Mouse (Mus musculus): Measurements from ENCODE around the gene Crcp. TPM values are rescaled to one million over a fixed set of nuclear protein-coding genes. Genes with fewer than 3 reads are reported as not detected.

The Crcp gene
- total and polyA plus RNA-seq, 2 experiments: 11.8 to 33.6 TPM

DNA sequence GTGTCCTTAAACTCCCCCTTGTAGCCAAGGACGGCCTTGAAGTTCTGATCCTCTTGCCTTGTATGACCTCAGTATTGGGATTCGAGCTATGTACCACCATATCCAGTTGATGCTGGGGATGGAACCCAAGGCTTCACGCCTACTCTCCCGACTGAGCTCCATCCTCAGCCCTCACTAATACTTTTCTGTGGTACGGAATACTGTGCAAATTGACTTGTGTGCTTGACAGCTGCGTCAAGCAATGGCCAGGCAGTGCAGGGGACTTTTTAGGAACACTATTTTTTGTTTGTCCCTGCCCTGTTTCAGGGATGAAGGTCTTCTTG is 49.7 kb downstream of the Crcp start:
- peak overlapping the region; percentile 92; the same call in 1 of the 2 replicates for H3K4me3 ChIP-seq (ENCODE audit: insufficient read depth, low read depth, low read length)
- no peak for DNase-seq (ENCODE audit: extremely low read depth, low read depth, low spot score)
- peak overlapping the region; percentile 67 for H3K9ac ChIP-seq (ENCODE audit: low read depth, low read length)
- peaks cover 6% of the 10 kb centered on the region; the same call in 1 of the 2 replicates for H3K79me2 ChIP-seq (ENCODE audit: control insufficient read depth, insufficient read depth, low read length)
- TF ChIP-seq CTCF (IDR thresholded peaks at IDR 0.05; ENCODE audit: low read depth, low read length): no peak
- no peak for TF ChIP-seq POLR2A (IDR thresholded peaks at IDR 0.05; ENCODE audit: extremely low read depth, insufficient read depth, low read length)
- H3K27ac ChIP-seq (replicated peaks; ENCODE audit: insufficient read depth, low read depth, low read length): no peak overlapping the region; the same call in 1 of the 2 replicates
- H3K36me3 ChIP-seq (ENCODE audit: control insufficient read depth, insufficient read depth, low read length): no peaks in the 10 kb centered on the region
- H3K4me1 ChIP-seq (ENCODE audit: control insufficient read depth, insufficient read depth, low read length): peaks cover 19% of the 10 kb centered on the region
- no peaks in the 10 kb centered on the region for H3K27me3 ChIP-seq (ENCODE audit: control insufficient read depth, insufficient read depth, low read length)
- WGBS: 49% methylated on average over 6 of the region's 6 CpGs

DNA sequence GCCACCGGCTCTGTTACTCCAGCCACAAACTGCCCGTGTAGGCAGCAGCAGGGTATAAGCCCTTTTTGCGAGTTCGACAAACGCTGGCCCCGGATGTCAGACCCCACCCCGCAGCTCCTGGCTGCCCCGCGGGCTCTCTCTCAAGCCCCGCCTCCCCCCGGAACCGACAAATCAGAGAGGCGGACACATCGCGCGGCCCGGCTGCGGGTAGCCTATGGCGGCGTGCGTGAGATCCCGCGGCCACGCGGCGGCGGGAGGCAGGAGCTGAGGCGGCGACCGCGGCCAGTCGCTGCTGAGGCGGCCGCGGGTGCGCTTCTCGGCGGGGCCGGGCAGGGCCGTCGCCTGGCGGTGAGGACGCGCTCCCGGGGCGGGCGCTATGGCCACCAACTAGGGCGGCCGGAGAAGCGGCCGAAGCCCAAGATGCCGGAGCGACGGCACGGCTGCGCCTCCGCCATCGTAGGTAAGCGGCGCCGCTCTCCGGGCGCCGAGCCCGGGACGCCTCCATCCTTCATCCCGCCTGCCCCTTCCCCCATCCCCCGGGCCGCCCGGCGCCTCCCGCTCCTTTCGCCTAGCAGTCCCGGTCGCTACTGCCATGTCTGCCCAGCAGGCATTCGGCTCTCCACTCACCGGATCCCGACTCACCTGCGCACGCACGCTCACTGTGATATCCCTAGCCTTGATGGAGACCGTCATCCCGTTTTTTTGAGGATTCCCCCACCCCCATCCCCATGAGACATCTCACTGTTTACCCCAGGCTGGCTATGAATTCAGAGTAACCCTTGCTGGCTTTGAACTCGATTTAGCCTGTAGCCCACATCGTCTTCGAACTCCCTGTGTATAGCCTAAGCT is 50.3 kb downstream of the Crcp start:
- H3K27ac ChIP-seq (replicated peaks; ENCODE audit: insufficient read depth, low read depth, low read length): peak overlapping the region; percentile 35; the same call in 1 of the 2 replicates
- WGBS: 1% methylated on average over 86 of the region's 86 CpGs

DNA sequence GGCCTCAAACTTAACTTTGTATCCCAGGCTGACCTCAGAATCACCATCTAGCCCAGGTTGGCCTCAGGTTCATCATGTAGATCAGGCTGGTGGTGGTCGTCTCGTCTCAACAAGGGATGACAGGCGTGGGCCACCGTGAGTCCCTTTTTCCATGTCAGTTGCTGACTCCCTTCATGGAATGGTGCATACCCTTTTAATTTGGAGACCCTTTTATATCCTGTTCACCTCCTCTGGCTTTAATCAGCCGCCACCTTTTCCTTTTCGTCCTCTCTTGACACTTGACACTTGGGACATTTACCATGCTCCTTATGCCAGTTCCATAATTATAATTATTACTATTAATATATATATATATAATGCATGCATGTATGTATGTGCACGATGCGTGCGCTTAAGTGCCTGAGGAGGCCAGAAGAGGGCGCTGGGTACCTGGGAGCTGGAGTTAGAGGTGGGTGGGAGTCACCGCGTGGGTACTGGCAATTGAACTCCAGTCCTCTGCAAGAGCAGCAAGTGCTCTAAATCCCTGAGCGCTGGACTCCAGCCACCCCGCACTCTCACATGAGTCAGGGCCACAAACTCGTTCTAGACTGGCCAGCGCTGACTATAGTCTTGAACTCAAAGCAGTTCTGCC is 51.1 kb downstream of the Crcp start:
- no peak for DNase-seq (ENCODE audit: extremely low read depth, low read depth, low spot score)
- Histone ChIP-seq H3K27ac (replicated peaks; ENCODE audit: insufficient read depth, low read depth, low read length) (no peak overlapping the region), H3K79me2 (ENCODE audit: control insufficient read depth, insufficient read depth, low read length) (peaks cover 6% of the 10 kb centered on the region; the same call in 1 of the 2 replicates), H3K4me1 (ENCODE audit: control insufficient read depth, insufficient read depth, low read length) (peaks cover 17% of the 10 kb centered on the region), H3K9ac (ENCODE audit: low read depth, low read length) (peak overlapping the region; percentile 85), H3K4me3 (ENCODE audit: insufficient read depth, low read depth, low read length) (peak overlapping the region; percentile 92), H3K36me3 (ENCODE audit: control insufficient read depth, insufficient read depth, low read length) (no peaks in the 10 kb centered on the region), H3K27me3 (ENCODE audit: control insufficient read depth, insufficient read depth, low read length) (no peaks in the 10 kb centered on the region)
- TF ChIP-seq POLR2A (IDR thresholded peaks at IDR 0.05; ENCODE audit: extremely low read depth, insufficient read depth, low read length) (no peak), CTCF (IDR thresholded peaks at IDR 0.05; ENCODE audit: low read depth, low read length) (peak; percentile 52)
- 72% methylated on average over 16 of the region's 16 CpGs for WGBS

More for the DNA sequence above, 50.3 kb downstream of the Crcp start:
- Histone ChIP-seq H3K9ac (ENCODE audit: low read depth, low read length) (peak overlapping the region; percentile 85), H3K36me3 (ENCODE audit: control insufficient read depth, insufficient read depth, low read length) (no peaks in the 10 kb centered on the region), H3K4me1 (ENCODE audit: control insufficient read depth, insufficient read depth, low read length) (peaks cover 17% of the 10 kb centered on the region), H3K4me3 (ENCODE audit: insufficient read depth, low read depth, low read length) (peak overlapping the region; percentile 92), H3K27me3 (ENCODE audit: control insufficient read depth, insufficient read depth, low read length) (no peaks in the 10 kb centered on the region), H3K79me2 (ENCODE audit: control insufficient read depth, insufficient read depth, low read length) (peaks cover 6% of the 10 kb centered on the region; the same call in 1 of the 2 replicates)
- DNase-seq (ENCODE audit: extremely low read depth, low read depth, low spot score): peak; percentile 50
- peak; percentile 89 for TF ChIP-seq POLR2A (IDR thresholded peaks at IDR 0.05; ENCODE audit: extremely low read depth, insufficient read depth, low read length)
- no peak for TF ChIP-seq CTCF (IDR thresholded peaks at IDR 0.05; ENCODE audit: low read depth, low read length)

DNA sequence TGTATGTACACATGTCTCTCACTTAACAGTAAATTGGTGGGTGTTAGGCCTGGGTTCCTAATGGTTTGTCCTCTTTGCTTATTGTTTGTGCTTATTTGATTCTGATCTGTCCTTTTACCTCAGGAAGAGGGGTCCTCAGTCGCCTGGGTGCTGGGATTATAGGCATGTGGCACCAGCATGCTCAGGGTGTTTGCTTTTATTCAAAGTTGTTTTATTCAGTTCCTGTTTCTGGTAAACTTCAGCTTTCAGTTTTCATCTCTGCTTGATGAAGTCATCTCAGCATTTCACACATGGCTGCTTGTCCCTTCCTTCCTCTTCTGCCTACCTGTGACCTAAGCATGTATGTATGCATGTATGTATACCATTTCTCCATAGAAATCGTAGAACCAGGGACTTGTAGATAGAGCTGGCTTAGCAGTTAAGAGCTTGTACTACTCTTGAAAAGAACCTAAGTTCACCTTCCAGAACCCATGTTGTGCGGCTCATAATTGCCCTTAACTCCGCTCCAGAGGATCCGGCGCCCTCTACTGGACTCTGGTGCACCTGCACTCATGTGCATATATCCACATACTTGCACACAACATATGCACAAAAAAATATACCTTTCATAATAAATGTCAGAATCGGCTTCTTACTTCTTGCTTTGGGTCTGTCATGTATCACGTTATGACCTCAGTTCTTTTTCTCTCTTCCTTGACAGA is 52.2 kb downstream of the Crcp start:
- Histone ChIP-seq H3K4me1 (ENCODE audit: control insufficient read depth, insufficient read depth, low read length) (peaks cover 17% of the 10 kb centered on the region), H3K79me2 (ENCODE audit: control insufficient read depth, insufficient read depth, low read length) (peaks cover 12% of the 10 kb centered on the region; the same call in 1 of the 2 replicates), H3K27ac (replicated peaks; ENCODE audit: insufficient read depth, low read depth, low read length) (no peak overlapping the region), H3K9ac (ENCODE audit: low read depth, low read length) (no peak overlapping the region), H3K36me3 (ENCODE audit: control insufficient read depth, insufficient read depth, low read length) (no peaks in the 10 kb centered on the region), H3K4me3 (ENCODE audit: insufficient read depth, low read depth, low read length) (no peak overlapping the region), H3K27me3 (ENCODE audit: control insufficient read depth, insufficient read depth, low read length) (no peaks in the 10 kb centered on the region)
- peak; percentile 46 for TF ChIP-seq CTCF (IDR thresholded peaks at IDR 0.05; ENCODE audit: low read depth, low read length)
- TF ChIP-seq POLR2A (IDR thresholded peaks at IDR 0.05; ENCODE audit: extremely low read depth, insufficient read depth, low read length): no peak
- 97% methylated on average over 8 of the region's 8 CpGs for WGBS
- no peak for DNase-seq (ENCODE audit: extremely low read depth, low read depth, low spot score)

DNA sequence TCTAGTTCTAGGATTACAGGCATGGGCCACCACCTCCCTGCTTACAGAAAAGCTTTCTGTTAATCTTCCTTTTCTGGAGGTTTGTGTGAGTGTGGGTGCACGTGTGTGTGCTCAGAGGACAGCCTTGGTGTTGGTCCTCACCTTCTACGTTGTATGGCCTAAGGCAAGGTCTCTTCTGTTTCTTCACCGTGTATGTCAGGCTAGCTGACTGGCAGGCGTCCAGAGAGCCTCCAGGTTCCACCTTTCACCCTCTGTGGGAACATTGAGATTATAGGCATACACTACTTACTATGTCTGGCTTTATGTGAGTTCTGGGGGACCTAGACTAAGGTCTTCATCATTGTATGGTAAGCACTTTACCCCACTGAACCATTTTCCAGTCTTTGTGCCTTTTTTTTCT is 53.3 kb downstream of the Crcp start:
- Histone ChIP-seq H3K27ac (replicated peaks; ENCODE audit: insufficient read depth, low read depth, low read length) (no peak overlapping the region), H3K79me2 (ENCODE audit: control insufficient read depth, insufficient read depth, low read length) (peaks cover 12% of the 10 kb centered on the region; the same call in 1 of the 2 replicates)

More for the DNA sequence above, 53.3 kb downstream of the Crcp start:
- peaks cover 17% of the 10 kb centered on the region for H3K4me1 ChIP-seq (ENCODE audit: control insufficient read depth, insufficient read depth, low read length)
- TF ChIP-seq POLR2A (IDR thresholded peaks at IDR 0.05; ENCODE audit: extremely low read depth, insufficient read depth, low read length) (no peak), CTCF (IDR thresholded peaks at IDR 0.05; ENCODE audit: low read depth, low read length) (no peak)
- no peaks in the 10 kb centered on the region for H3K36me3 ChIP-seq (ENCODE audit: control insufficient read depth, insufficient read depth, low read length)
- H3K27me3 ChIP-seq (ENCODE audit: control insufficient read depth, insufficient read depth, low read length): no peaks in the 10 kb centered on the region
- 37% methylated on average over 4 of the region's 4 CpGs for WGBS
- no peak for DNase-seq (ENCODE audit: extremely low read depth, low read depth, low spot score)
- H3K4me3 ChIP-seq (ENCODE audit: insufficient read depth, low read depth, low read length): no peak overlapping the region
- H3K9ac ChIP-seq (ENCODE audit: low read depth, low read length): no peak overlapping the region
